Mouse (Mus musculus): ENCODE results near the gene Stra8. TPM values are rescaled to one million over a fixed set of nuclear protein-coding genes. Genes with fewer than 3 reads are reported as not detected.
A peak's percentile ranks its signal among the peaks of the same experiment; 100 is the strongest.

The Stra8 gene
- total RNA-seq (2021) = not detected in 2 replicates
- long read RNA-seq = 0 reads

DNA sequence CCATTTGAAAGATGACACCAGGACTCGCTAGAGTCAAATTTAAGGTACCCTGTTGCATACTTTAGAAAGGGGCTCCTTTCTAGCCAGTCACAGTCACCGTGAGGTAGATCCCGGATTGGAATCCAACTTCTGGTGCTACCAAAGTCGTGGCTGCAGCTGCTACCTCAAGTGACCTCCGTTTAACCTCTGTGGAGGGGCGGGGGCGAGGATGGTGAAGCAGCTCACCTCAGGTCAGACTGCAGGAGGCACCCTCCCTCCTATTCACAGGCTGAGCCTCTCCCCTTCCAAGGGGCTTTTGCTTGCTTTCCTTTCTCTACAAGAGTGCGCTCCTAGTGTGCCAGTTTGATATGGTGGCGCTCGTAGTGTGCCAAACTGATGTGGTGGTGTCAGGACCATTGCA, at the start of gene Stra8:
Stra8 (plus strand) TSS at position 208 of the 400 bp plus-strand sequence.
- no peak for DNase-seq

DNA sequence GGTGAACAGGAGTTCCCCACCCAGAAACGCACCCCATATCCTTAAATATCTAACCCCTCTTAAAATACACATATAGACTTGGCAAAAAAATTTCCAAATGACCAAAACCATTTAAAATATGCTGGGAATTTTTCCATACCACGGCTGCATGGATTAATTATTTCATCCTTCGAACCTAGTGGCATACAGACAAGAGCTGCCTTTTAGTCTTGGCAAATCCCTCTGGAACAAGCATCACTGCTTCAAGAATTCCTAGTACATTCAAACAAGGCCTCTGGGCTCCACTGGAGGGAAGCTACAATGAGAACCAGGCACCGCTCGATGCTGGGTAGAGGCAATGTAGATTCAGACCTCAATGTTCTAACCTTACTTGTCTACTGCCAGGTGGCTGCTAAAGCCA, 49.2 kb upstream of the Stra8 start:
- no peak for DNase-seq

DNA sequence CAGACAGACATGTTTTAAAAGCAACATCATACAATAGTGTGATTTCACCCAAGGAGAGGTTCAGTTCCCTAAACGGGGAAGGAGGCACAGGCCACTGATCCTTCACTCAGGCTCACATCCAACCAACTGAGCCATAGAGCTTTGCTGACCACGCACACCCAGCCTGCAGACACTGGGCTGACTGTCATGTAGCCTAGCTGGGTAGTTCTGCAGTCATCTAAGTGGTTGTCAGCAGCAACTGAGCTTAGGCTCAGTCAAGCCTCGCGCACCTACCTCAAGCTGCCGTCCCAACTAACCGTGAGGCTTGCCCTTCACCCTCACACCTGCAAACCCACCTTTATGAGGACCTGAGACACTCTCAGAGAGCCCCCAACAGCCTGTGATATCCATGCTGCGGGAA, 48.0 kb upstream of the Stra8 start:
- DNase-seq = no peak

DNA sequence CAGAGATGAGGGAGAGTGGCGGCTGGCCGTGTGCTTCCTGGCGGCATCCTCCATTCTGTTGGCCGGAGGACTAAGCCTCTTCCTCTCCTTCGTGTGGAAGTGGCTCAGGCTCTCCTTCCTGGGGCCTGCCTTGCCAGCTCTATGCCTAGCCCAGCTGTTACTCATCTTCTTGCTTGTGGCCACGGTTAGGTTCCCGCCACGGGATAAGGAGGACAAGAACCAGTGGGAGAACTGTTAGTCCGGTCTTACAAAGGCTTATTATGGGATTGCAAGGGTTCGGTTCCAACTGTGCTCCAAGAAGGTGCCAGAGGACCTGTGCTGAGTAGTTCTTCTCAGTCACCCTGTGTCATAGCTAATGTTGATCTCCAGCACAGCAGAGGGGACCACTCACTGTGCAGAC, 47.1 kb upstream of the Stra8 start:
- DNase-seq = no peak

DNA sequence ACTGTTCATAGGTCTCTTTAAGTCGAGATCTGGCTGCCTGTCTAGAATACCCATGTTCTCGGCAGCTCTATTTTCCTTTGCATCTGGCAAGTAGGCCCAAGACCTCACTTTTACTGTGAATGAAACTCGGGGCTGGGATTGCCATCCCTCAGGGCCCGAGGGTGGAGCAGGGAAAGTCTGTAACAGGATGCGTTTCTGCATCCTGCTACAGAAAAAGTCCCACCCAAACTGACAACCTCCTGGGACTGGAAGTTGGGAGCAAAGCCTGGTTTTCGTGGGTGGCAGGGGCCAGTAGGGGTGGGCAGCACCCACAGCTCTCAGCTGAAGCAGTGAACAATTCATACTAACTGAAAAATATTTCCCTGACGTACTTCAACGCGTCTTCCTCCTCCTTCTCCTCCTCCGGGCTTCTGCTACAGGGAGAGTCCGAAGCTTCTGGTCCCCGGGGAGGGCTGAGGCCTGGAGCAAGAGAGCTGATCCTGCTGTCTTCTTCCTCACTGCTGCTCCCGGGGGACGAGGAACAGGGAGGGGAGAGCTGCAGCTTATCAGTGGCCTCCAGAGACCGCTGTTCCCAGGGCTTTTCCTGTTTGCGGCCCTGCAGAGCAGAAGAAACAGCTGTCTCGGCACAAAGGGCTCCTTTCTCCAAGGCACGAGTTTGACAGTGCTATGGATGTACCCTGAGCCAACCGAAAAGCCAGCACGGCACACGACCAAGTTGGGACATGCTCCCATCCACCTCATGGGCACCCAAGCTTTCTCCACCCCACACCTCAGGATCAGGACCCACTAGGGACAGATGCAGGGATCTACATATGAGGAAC, 45.7 kb upstream of the Stra8 start:
- peak; percentile 45 for DNase-seq

DNA sequence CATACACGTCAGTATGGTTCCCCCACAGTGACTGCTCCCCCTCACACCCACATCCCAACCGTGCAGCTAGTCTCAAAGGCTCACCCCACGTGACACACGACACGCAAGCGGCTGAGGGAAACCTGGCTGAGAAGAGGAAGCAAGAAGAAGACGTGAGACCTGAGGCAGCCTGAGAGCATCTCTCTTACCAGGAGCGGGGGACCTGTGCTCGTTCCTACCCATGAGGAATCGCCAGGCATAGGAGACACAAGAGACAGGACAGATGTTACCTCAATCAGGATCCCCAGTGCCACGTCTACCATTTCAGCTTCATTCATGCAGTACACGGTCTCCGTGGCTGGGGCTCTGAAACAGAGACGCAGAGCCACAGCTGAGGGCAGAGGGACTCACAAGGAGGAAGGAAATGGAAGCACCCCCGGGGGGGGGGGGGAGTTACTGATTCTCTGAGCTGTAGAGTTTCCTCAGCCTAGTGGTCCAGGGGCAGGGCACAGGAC, 44.6 kb upstream of the Stra8 start:
- no peak for DNase-seq

DNA sequence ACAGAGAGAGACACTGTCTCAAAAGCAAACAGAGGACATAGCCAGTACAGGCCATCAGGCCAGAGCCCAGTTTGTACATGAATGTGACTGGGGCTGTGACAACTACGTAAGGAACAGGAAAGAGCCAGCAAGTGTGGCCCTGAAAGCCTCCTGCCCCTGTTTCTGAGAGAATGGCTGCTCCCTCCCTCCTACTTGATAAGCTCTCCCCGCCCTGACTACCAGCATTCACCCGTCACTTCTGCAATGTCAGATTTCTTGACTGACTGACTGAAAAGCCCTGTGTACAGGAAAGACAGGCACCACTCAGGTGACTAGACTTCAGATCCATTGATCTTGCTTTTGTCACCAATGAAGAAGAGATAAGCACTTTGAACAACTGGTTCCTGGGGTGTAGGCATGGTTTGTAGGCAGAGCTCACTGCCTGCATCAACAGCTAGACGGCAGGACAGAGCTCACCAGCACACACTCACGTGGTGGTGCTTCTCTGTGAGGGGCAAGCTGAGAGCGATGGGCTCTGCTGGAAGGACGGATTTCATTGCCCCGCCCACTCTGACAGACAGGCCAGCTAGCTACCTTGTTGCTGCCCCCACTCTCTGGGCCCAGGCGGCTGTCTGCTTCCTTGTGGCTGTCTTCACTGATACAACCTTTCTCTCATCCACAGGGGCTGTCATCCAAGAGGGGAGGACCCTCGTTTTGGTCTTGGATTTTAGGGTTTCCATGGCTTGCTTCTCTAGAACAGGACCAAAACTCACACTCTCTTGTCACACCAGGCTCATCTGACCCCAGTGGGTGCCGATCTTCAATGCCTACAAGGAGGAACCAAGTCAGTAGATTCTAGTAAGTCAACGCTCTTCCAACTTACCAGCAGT, 43.8 kb upstream of the Stra8 start:
- DNase-seq = no peak

DNA sequence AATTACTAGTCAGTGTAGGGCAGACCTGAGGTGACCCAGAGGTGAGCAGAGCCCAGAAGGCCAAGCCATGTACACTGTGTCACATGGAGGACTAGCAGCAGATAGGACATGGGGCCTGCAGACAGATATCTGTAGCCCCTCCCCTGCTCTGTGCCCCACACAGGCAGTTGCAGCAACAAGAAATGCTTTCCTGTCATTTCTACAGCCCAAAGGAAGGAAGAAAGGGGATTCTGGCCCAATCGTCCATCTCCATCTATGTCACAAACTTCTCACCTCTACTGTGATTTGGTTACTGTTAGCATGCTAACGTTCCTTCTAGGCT, 43.2 kb upstream of the Stra8 start:
- DNase-seq = no peak

DNA sequence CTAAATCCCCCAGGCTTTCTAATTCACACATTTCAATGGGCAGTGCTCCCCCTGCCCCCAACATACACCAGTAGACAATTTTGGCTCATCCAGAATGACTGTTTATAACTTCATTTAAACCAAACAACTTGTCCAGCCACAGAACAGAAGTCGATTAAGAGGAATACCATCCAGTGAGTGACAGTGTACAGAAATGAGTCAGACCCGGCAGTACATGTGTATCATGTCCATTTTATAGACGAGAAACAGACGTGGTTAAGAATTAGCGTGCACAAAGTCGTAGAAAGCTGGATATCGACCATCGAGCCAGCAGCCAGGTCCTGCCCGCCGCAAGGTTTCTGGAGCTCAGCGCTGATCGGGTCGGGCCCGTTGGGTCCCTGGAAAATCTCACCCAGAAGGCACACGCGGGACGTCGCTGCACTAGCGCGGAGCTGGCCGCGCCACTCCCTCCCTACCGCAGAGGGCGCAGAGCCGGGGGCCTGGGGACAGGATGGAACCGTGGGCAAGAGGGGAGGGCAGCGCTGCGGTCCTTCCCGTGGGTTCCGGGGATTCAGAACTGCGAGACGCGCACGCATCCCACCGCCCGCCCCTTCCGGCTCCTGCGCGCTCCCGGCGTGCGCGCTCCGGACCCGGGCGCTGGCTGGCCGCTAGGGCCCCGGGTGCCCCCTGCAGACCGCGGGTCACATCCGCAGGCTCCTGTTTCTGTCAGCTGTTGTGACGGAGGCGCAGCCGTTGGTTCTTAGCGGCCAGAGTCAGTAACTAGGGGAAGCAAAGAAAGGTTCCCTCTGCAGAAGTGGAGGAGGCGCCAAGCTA, 42.2 kb upstream of the Stra8 start, which contains the start of gene Cyren:
Cyren (minus strand) TSS at position 552 of the 813 bp plus-strand sequence.
- DNase-seq = peak; percentile 94

DNA sequence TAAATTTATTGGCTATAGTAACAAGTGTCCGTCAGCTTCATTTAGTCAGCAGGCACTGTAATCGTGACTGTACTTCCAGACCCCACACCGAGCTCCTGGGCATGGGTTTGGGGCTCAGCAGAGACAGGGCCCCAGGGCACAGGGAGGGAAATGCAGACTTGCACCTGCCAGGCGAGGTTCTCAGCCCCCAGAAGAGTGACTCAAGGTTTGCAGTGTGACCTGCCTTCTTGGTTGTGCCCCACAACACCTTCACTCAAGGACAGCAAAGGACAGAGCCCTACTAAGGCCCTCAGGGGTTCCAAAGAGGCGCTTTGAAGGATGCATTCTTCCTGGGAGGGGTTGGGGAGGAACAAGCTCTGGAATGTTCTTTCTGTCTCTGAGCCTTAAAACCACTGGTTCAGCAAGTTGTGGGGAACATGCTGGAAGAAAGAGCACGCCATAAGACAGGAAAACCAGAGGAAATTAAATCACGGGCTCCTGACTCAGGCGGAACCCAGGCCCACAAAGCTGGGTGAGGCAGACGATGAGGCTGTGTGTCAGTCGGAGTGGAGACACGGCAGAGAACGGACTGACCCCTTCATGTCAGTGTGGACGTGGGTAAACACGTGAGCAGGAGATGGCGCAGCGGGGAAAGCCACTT, 40.7 kb upstream of the Stra8 start:
- no peak for DNase-seq

DNA sequence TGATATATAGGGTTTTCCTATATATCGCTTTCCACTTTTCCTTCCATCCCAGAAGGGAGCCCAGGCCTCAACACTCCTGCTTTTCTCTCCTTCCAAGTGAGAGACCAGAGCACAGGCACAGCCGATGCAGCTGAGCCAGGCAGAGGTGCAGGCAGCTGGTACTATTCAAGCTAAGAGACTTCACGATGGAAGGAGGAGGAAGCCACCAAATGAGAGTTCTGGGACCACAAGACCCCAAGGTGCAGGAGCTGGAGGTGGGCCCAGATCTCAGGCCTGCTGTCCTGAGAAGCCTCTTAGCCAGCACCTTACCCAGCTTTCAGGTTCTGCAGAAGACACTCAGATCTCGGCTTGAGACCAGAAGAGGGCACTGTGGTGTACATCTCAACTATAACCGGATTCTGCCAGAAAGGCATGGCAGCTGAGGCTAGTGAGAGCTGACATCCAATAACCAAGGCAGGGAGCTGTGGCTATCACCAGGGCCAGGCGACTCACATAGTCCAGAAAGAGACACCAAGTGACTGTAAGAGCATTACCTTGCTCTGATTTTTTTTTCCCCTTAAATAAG, 40.0 kb upstream of the Stra8 start:
- peak; percentile 45 for DNase-seq

DNA sequence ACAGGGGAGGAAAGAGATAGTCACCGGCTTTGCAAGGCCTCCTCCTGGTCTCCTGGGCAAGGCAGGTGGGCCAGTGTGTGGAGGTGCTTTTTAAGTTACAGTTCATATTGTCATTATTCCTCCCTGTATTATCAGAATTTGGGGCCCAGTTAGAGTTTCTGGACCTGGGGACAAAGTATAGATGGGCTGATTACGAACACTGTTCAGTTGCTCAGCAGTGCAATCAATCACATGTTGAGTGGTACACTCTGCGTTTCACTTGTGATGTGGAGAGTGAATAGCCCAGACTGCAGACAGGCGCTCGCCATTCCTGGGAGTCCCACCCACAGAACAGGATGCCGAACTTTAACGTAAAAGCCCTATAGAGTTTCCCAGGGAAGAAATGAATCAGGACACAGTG, 35.2 kb upstream of the Stra8 start:
- DNase-seq = no peak

DNA sequence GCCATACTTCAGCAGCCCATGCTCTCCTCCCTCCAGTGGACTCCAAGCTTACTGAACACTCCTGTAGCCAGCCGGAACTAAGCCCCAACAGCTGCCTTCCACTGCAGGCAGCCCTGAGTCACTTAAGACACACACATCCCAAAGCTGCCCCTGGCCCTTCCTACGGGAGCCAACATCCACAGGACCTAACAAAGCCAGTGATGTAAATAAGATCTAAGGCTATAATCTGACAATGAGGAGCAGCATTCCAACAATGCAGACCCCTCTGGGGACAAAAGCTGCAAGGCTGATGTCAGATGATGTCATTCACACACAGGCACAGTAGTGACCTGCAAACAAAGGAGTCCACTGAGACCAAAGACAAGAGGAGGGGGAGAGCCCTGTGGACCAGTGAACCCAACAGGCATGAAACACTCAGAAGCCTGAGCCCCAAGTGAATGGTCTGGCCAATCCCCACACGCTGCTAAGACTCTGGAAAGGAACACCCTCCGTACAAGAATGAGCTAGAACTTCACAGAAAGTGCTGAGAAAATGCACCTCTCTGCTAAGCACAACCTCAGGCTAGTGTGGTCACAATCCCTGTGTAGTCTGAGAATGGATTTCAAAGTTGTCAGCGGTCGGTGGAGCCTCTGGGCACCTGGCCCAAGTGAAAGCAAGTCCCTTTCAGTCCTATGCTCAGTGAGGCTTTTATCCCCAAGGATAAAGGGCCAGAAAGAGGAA, 32.7 kb upstream of the Stra8 start:
- no peak for DNase-seq

DNA sequence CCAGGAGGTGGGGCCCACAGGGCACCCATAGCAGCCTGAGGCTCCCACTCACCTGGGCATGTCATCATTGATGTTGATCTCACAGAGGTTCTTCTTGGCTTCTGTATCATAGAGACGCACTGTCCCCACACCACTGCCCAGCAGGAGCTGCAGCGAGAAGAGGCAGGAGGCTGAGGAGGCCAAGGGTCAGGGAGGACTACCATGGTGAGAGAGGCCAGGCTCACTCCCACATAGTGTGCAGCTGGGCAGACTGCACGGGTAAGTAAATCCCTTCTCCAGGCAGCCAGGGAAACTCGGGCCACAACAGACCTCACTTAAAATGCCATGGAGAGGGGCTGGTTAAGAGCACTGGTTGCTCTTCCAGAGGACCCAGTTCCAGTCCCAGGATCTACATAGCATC, 30.8 kb upstream of the Stra8 start:
- DNase-seq = no peak

DNA sequence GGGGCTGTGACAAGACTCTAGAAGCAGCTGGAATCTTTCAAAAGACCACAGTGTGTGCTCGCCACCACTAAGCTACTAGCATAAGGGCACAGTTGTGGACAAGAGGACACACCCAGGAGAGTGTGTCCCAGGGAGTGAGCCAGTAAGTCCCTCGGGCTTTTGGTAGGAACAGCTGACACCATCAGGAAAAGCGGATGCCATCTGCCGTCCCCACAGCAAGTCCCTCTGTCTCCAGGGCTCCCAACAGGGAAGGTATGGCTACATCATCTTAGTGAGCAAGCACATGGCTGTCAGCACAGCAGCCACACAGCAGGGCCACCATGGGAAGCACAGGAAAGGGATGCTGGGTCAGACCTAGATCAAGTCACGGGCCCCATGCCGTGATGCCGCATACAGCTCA, 24.4 kb upstream of the Stra8 start:
- no peak for DNase-seq

DNA sequence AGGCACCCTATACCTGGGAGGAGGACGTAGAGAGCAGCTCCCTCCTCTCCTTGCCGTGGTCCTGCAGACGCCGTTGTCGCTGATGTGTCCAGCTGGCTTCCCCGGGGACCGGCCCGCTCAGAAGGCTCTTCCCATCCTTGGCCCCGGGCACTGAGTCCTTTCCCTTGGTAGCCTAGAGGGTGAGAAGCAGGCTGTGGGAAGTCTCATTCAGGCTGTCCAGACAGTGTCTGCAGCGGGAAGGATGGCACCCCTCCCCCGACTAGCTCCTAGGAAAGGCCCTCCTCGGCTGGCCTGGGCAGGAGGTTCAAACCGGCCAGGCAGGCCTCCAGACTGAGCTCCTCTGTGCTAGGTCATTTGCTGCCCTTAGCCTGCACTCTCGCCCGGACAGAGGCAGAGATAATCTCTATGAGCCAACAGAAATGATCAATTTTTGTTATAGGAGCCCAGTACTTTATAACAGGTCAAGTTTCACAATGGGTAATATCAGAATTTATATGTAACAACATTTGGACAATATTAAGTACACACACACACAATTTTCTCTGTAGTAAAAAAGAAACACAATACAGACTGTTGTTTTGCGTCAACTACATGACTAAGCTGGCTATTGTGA, 23.7 kb upstream of the Stra8 start:
- no peak for DNase-seq

DNA sequence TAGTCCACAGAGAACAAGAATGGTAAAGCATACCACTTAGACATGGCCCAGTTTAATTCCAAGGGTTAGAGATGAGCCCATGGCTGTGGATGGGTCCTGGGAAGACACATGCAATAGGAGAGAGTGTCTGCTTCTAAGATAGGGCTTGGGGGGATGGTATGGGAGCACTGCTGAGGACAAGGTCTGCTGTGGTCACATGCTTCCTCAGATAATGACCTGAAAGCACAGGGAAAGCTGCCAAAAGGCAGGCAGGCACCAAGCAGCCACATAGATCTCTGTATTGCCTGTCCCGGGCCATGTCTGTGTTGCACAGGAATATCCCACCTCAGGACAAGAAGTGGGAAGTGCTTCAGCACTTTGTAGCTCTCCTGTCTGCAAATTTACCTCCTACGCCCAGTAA, 20.8 kb upstream of the Stra8 start:
- no peak for DNase-seq

DNA sequence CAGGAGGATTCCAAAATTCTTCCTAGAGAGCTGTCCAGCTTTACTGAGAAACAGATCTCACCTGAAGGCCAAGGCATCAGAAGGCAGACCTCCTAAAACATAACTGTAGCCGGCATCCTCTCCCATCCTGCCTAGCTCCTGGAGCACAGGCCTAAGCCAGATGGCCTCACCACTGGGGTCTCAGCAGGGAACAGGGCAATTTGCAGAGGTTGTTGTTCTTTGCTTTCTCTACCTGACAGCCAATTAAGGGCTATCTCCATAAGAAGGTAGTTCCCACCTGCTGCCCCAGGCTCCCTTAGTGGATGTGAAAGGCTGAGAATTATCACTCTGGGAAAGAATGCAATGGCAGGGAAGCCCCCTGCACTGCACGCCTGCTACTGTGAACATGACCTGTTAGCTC, 19.0 kb upstream of the Stra8 start:
- no peak for DNase-seq

DNA sequence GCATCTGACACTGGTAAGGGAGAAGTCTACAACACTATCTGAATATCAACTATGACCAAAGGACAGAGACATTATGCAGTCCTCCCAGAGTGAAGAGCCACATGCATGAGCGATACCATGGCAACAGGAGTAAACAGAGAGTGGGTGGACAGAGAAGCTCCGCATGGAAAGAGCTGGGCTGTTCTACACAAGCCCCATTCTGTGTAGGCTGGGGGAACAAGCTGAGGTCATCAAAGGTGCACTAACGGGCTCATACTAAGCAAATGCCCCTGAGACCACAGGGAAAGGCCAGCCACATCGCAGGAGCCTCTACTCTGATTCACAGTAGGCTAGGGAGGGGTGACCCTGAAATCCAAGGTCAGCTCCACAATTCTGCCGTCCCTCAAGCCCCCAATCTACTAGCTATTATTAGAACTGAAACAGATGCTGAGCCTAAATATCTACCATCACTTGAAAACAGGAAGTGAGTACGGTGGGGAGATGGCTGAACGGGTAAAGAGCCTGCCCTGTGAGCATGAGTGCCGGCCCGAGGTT, 18.0 kb upstream of the Stra8 start:
- no peak for DNase-seq

DNA sequence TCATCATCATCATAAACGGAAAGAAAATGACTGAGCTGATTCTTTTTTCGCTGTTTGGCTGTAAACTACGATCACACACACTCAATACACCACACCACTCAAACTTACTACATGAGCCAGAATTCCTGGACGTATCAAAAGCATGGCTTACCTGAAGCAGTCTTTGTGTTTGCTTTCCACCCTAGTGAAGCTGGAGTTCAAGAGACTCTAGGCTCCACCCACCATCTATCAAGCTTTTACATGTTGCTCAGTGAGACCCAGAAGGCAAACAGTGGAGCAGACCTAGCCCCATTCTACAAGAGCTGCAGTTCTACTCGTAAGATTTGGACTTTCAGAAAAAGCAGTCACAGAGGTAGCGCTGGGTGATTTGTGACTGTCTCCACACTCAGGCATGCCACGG, 17.4 kb upstream of the Stra8 start:
- DNase-seq = no peak
